Mouse (Mus musculus) MN1 (cell line): Measurements from ENCODE around the gene Heatr5b.
"Not testable (repeated sequence)": the region's sequence is repeated elsewhere in the genome, so short reads cannot be mapped to it uniquely, and the experiment has no call there.

ENCODE experiments used
- DNase-seq: peaks from one replicate; pipeline ENCODE4 v3.0.0-alpha.2; 2016; ENCODE audit warnings: low spot score

Heatr5b gene

DNA sequence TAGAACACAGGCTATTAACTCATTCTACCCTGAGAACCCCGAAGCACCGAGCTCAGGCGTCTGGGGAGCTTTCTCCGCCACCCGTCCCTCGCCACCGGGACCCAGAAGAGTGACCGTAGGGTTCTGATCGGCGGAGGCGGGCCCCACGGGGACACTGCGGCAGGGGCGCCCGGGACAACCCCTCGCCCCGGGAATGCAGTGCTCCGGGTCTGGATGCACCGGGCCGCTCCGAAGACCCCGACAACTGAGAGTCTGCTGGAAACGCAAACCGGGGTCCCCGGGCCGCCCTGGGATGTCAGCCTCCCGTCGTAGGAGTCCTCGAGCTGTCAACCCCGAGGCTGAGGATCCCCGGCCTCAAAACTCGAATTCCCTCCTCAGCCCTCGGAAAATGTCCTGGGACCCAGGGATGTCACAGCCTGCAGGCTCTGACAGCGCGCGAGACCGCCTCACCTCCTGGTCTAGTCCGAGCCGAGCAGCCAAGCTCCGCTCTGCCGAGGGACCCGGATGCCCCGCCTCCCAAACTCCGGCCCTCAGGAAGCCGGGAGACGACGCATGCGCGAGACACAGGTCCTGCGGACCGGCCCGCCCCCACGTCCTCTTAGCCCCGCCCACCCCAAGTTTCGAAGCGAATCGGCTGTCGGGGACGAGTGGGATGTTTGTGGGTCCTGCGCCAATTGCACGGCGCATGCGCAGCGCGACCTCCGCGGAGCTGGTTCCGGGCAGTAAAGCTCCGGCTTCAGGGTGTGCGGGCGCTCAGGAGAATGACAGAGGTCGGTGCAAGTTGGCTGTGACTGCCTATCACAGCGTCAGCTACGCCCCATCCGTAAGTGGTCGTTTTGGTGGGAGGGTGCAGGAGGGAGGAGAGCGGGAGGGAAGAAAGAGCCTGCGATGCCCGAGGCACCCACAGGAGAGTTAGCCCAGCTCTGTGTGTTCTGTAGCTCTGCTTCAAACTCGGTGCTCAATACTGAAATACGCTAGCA, at the start of gene Heatr5b, which contains the start of gene Gpatch11:
Heatr5b (minus strand) TSS at position 509 of the 980 bp plus-strand sequence.
Gpatch11 (plus strand) TSS at position 712 of the 980 bp plus-strand sequence.
- peak; percentile 99 for DNase-seq

DNA sequence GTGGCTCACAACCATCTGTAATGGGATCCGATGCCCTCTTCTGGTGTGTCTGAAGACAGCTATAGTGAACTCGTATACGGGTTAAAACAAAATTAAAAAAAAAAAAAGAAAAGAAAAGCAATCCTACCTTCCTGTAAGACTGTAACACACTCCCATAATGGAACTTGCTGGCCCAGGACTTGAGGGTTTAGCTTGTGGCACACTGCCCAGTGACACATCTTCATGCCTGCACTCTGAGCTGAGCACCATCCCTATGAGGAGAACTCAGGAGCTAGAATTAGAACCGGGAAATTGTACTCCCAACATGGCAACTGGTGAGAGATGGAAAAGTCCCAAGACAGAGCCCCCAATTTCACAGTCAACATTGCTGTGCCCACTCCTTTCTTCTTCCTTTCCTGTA, 48.1 kb upstream of the Heatr5b start:
- DNase-seq = no peak

DNA sequence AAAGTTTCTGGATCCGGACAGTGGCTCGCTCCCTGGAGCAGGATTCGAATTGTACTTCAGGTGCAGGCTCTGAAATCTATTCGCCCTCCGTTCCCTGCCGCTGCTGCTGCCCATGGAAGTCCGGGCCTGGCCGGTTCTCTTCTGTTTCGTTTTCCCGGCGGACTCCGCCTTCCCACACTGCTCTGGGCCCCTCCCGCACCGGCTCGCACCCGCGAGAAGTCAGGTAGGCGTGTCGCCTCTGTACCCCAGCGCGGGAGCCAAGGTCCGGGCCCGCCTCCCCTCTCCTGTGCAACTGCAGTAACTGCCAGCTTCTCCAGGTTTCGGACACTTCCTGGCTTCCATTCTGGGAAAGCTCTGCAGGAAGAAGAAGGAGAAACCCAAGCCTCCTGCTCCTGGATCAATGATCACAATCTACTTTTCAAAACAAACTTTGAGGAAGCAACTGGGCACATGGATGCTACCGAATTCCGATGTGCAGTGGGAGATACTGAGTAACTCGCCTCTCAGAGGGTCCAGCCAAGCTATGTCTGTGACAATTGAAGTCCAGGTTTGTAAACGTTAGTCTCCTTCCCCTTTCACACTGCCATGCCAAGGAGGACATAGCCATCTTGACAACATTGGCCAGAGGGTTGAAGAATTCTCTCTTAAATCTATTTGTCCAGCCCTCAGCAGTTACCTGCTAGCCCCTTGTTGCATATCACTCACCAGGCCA, 47.4 kb upstream of the Heatr5b start, which contains the start of gene Eif2ak2:
Eif2ak2 (minus strand) TSS at position 173 of the 712 bp plus-strand sequence.
- peak; percentile 92 for DNase-seq

DNA sequence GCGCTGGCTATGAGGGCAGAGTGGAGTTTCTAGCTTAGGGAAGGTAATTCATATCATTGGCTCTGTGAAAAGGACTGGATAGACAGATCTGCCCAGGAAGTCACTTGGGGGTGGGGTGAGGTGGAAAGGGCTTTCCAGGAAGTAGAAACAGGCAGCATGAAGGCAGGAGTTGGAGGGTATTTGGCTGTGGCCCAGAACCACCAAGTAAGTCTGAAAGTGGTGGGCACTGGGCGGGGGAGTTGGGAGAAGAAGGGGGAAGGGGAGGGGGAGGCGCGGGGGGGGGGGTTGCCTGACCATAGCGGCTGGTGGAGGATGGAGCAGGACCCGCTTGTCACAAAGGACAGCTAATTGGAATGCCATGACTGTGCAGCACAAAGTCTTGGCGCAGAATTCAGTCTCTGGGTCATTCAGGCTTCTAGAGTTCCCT, 46.7 kb upstream of the Heatr5b start:
- DNase-seq = no peak

- DNase-seq = no peak
Observed at GRCm38 (mm10) chr17:78873886-78874285, 38.7 kb upstream of the Heatr5b start.

DNA sequence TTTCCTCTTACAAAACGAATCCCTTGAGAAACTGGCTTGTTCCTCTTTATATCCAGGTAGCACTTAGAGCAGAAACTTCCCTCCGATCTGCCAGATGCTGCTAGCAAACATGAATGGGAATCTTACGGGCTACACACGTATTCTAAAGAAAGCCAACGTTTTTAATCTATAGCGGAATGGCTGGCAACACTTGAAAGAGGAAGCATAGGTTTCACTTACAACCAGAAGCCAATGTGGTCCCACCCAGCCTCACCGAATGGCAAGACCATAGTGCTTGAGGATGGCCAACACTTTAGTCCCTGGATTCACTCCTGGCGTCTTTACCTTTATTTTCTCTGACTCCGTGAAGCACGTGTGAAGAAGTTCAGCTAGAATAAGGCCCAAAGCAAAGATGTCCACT, 21.1 kb upstream of the Heatr5b start:
- DNase-seq = no peak

- no peak for DNase-seq
Observed at GRCm38 (mm10) chr17:78842271-78842928, 7.2 kb upstream of the Heatr5b start.

- peak; percentile 54 for DNase-seq
Observed at GRCm38 (mm10) chr17:78836056-78836455, 892 bp upstream of the Heatr5b start.

DNA sequence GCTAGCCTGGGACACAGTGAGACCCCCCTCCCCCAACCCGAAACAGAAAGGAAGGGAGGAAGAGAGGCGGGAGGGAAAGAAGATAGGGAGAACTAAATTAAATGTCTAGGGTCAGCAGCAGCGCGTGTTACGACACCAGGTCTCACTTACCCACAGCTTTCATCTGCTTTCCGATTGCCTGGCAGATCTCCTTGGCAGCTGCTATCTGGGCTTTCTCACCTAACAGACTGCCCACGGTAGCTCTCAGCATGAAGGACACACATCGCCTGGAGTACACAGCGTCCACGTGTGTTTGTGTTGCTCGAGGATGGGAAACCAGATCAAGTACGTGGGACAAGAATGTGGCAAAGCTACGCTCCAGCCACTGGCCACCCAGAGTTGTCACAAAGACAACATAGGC, 10.8 kb downstream of the Heatr5b start:
- no peak for DNase-seq

GRCm38 (mm10) chr17:78809582-78809981, 25.6 kb downstream of the Heatr5b start:
- no peak for DNase-seq

GRCm38 (mm10) chr17:78809019-78809418, 26.1 kb downstream of the Heatr5b start:
- DNase-seq = peak; percentile 19

- DNase-seq = no peak
Observed at GRCm38 (mm10) chr17:78797222-78797621, 37.9 kb downstream of the Heatr5b start.

GRCm38 (mm10) chr17:78794390-78794789, 40.8 kb downstream of the Heatr5b start:
- DNase-seq = no peak

GRCm38 (mm10) chr17:78792122-78792521, 43.0 kb downstream of the Heatr5b start:
- DNase-seq = no peak

GRCm38 (mm10) chr17:78791690-78792070, 43.5 kb downstream of the Heatr5b start:
- DNase-seq = no peak

- DNase-seq = no peak
Observed at GRCm38 (mm10) chr17:78791068-78791689, 44.0 kb downstream of the Heatr5b start.

GRCm38 (mm10) chr17:78788273-78788672, 46.9 kb downstream of the Heatr5b start:
- DNase-seq = not testable (repeated sequence)

DNA sequence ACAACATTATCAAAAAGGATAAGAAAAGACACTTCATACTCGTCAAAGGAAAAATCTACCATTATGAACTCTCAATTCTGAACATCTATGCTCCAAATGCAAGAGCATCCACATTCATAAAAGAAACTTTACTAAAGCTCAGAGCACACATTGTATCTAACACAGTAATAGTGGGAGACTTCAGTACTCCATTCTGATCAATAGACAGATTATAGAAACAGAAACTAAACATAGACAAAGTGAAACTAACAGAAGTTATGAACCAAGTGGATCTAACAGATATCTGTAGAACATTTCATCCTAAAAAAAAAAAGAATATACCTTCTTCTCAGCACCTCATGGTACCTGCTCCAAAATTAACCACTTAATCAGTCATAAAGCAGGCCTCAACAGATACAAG, 56.4 kb downstream of the Heatr5b start:
- no peak for DNase-seq

DNA sequence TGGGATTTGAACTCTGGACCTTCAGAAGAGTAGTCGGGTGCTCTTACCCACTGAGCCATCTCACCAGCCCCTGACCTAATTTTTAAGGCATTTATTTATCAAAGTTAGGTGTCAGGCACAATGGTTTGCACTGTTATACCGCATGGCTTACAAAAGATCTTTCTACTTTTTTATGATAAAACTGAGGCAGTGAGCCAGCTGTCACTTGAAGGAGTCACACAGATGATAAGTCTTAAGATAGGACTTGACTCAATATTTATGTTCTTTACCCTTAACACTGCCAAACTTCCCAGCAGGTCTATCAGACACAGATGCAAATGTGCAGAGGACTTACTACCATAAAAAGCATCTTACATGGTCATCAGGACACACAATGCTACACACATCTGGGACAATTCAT, 62.8 kb downstream of the Heatr5b start:
- DNase-seq = no peak

DNA sequence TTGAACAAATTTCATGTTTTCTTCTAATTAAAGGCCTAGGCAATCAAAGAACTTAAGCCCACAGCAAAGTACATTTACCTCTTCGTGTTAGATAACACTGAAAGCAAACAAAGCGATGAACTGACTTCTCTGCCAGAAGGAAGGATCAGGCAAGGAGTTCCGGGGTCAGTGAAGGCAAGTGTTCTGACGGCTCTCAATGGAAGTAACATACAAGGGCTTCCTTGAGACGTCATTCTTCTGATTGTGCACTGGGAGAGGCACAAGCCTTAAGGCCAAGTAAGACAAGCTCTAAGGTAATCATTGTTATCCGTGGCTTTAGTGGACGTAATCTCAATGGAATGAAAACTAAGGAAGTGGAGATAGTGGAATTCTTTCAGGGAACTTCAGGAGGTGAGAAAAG, 64.2 kb downstream of the Heatr5b start:
- no peak for DNase-seq

DNA sequence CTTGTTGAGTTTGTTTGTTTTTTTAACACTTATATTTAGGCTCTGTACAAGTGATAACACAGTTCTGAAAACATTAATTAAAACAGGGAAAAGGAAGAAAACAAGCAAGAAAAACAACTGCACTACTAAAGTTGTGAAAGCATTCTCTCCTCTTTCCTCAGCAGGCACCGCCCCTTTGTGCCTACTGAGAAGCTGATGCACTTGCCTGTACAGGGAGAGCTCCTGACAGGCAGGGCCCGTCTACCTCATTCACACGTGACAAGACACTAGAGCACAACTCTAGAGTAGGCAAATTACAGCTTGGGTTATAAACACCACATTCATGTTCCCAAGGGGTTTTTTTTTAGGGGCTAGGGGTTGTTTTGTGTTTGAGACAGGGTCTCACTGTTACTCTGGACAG, 65.8 kb downstream of the Heatr5b start:
- no peak for DNase-seq

DNA sequence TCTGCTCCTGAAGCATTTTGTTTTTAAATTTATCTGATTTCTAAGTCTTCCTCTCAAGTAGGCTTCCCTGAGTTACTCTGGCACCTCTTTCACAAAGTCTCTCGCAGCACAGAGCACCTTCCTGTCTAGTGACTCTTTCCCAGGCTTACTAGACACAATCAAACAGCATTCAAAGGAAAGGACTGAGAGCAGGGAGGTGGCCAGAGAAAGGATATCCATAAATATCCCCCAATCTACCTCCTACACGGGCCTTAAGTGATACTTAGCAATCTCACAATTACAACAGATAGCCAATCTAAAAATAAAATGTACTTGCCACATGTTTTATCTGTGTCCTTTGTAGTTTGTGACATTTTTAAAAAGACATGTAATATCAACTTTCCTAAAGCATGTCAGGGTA, 66.2 kb downstream of the Heatr5b start:
- no peak for DNase-seq
